Mouse (Mus musculus) bone marrow, adult 2 months (tissue): ENCODE results near the gene Olfm1. TPM values are rescaled to one million over a fixed set of nuclear protein-coding genes. Genes with fewer than 3 reads are reported as not detected.

Experiments used
- H3K27ac ChIP-seq: fragments of 200-500 bp; 2 replicates; pipeline ENCODE4 v1.5.1; 2012; ENCODE audit warnings: low read depth, mild to moderate bottlenecking, control low read depth, inconsistent platforms, low read length; ENCODE audit not compliant: control insufficient read depth, poor library complexity, insufficient read depth
- H3K4me1 ChIP-seq: fragments of 200-500 bp; 2 replicates; pipeline ENCODE4 v1.6.1; 2011; ENCODE audit warnings: low read length; ENCODE audit not compliant: control insufficient read depth, insufficient read depth
- H3K4me3 ChIP-seq: fragments of 200-500 bp; replicated peaks from 2 replicates; pipeline ENCODE3; 2011; ENCODE audit warnings: mild to moderate bottlenecking, low read depth, low read length, control low read depth; ENCODE audit not compliant: control insufficient read depth
- CTCF ChIP-seq: fragments of 200-500 bp; IDR thresholded peaks from 2 replicates; pipeline ENCODE4 v1.5.1; 2011; ENCODE audit warnings: low read length, control low read depth; ENCODE audit not compliant: control insufficient read depth, insufficient read depth
- POLR2A ChIP-seq: fragments of 200-500 bp; IDR thresholded peaks from 2 replicates; pipeline ENCODE4 v1.6.1; 2011; ENCODE audit warnings: low read depth, mild to moderate bottlenecking, control low read depth, low read length, borderline replicate concordance; ENCODE audit not compliant: control insufficient read depth
- WGBS: fragments of 180-500 bp; shearing (Covaris S2); methylation state at CpG from one replicate; pipeline ENCODE4 v1.1.7; 2018; 5-methylcytosine and 5-hydroxymethylcytosine counted together
- polyA plus RNA-seq: library from polyadenylated mRNA; stranded (reverse); fragments of >200 nt; gene quantifications from 2 replicates; pipeline ENCODE4 v1.2.4, GENCODE M21; 2011; ENCODE audit warnings: low replicate concordance; ENCODE audit not compliant: missing spikeins, insufficient read depth, insufficient read length

Olfm1 gene
- polyA plus RNA-seq, 1 experiment = 5.0 TPM

- H3K4me1 ChIP-seq = no peaks in the 10 kb centered on the region
- WGBS = 87% methylated on average over 8 of the region's 8 CpGs
- H3K27ac ChIP-seq = no peak overlapping the region
- TF ChIP-seq POLR2A = no peak
- no peak for TF ChIP-seq CTCF
- H3K4me3 ChIP-seq = no peak overlapping the region
Measured at GRCm38 (mm10) chr2:28165570-28165969, 27.2 kb upstream of the Olfm1 start.

DNA sequence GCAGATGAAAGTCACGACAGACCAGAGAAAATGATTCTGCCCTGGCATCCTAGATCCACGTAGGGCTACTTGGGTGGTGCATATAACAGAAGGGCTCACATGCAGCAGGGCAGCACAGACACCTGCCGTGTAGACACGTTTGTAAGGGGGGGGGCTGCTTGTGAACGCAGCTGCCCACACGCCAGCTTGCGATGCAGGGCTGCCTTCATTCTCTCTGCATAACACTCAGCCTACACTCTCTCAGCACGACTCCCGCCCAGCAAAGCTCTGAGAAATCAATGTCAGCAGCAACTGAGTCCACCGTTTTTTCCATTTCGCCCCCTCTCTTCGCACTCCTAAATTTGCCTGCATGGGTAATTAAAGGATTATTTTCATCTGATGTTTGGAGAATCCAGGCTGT is 23.5 kb upstream of the Olfm1 start:
- Histone ChIP-seq H3K4me3 (no peak overlapping the region), H3K27ac (no peak overlapping the region), H3K4me1 (peaks cover 6% of the 10 kb centered on the region; the same call in 1 of the 2 replicates)
- TF ChIP-seq POLR2A (no peak), CTCF (no peak)
- WGBS = 78% methylated on average over 12 of the region's 12 CpGs

DNA sequence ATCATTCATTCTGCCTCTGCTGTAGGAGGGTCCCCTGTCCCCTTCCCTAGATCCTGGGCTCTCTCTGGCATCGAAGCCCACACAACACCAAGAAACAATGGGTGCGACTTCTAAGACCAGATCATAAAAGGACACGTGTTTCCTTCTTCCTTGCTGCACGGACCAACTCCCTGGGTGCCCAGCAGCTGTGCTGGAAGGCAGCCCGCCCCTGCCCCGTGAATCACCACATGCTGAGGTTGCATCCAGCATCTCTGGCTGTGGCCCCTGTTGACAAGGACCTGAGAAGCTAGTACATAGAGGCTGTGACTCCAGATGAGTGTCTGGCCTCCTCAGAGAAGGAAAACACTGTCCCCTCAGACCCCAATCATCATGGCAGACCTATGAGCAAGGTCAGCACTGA is 20.8 kb upstream of the Olfm1 start:
- WGBS = 58% methylated on average over 6 of the region's 6 CpGs
- no peak for TF ChIP-seq CTCF
- TF ChIP-seq POLR2A = no peak

GRCm38 (mm10) chr2:28173225-28174141 is 19.3 kb upstream of the Olfm1 start:
- Histone ChIP-seq H3K4me1 (peaks cover 6% of the 10 kb centered on the region; the same call in 1 of the 2 replicates), H3K27ac (0 out of 2 replicates have a peak overlapping the region, but pooled peaks have one; percentile 6), H3K4me3 (no peak overlapping the region)
- WGBS = 12% methylated on average over 11 of the region's 11 CpGs
- no peak for TF ChIP-seq CTCF
- no peak for TF ChIP-seq POLR2A

More for the DNA sequence above, 20.8 kb upstream of the Olfm1 start:
- Histone ChIP-seq H3K27ac (no peak overlapping the region), H3K4me3 (no peak overlapping the region), H3K4me1 (peaks cover 6% of the 10 kb centered on the region; the same call in 1 of the 2 replicates)

GRCm38 (mm10) chr2:28174441-28174840 is 18.4 kb upstream of the Olfm1 start:
- H3K4me3 ChIP-seq = no peak overlapping the region
- 75% methylated on average over 3 of the region's 3 CpGs for WGBS
- TF ChIP-seq CTCF (no peak), POLR2A (no peak)
- peaks cover 6% of the 10 kb centered on the region; the same call in 1 of the 2 replicates for H3K4me1 ChIP-seq
- no peak overlapping the region for H3K27ac ChIP-seq

DNA sequence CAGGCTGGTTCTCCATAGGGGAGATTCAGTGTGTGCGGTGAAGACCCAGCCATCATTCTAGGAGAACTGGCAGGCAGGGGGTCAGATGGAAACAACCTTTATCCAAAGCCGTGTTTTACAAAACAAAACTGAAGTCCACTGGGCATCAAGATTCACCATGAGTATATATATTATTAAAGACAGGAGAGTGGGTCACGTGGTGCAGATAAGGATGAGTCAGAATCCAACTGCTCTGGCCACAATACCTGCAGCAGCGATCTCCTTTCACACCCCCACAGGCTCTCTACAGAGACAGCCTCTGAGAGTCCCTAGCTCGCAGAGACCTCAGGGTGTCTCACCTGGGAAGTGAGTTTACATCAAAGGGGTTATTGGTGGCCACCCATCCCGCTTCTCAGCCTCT is 14.2 kb upstream of the Olfm1 start:
- 78% methylated on average over 6 of the region's 6 CpGs for WGBS
- peaks cover 6% of the 10 kb centered on the region for H3K4me1 ChIP-seq
- H3K27ac ChIP-seq = no peak overlapping the region
- TF ChIP-seq POLR2A (no peak), CTCF (no peak)
- H3K4me3 ChIP-seq = no peak overlapping the region

DNA sequence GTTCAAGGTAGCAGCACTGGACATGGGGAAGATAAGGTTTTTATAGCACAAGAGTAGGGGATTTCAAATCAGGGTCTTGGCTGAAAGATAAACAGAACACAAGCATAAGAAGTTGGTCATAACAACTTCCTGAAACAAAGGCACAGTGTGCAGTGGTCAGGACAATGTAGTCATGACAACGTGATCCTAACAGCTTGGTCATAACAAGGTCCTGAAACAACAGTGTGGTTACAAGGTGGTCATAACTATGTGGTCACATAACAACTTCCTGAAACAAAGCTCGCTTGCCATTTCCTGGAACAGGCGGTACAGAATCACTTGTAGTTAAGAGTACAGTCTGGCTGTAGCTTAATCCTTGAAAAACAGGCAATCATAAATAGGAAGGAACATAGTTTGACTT is 12.7 kb upstream of the Olfm1 start:
- no peak for TF ChIP-seq CTCF
- no peak for TF ChIP-seq POLR2A
- WGBS = 2% methylated on average over 3 of the region's 3 CpGs
- Histone ChIP-seq H3K4me1 (peaks cover 4% of the 10 kb centered on the region), H3K4me3 (no peak overlapping the region), H3K27ac (no peak overlapping the region)

DNA sequence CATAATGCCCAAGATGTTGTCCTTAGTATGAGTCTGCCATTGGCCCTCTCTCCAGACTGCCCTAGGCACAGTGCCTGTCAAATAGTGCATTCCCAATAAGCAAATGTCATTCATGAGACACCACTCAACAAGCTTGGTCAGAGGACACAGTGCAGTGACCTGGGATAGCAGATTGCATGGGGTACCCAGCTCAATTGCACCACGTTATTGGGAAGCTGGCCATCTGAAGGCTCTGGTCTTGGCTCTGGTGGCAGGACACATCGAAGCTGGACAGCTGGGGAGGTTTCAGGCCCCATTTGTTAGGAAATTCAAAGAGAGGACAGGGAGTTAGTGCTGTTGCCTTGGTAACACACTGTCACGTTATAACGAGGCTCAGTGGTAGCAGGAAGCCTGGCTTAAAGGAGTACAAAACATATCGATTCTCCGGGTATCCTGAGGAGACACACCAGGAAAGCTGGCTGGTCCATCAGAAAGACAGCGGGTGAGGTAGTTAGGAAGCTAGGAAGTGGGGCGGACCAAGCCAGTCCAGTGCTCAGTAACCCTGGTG is 4.3 kb upstream of the Olfm1 start:
- H3K27ac ChIP-seq = no peak overlapping the region
- 49% methylated on average over 8 of the region's 8 CpGs for WGBS
- H3K4me1 ChIP-seq = no peaks in the 10 kb centered on the region; the same call in 1 of the 2 replicates
- TF ChIP-seq POLR2A (no peak), CTCF (no peak)
- H3K4me3 ChIP-seq = no peak overlapping the region

GRCm38 (mm10) chr2:28193690-28194087 is 897 bp downstream of the Olfm1 start:
- TF ChIP-seq POLR2A (no peak), CTCF (no peak)
- H3K4me3 ChIP-seq = no peak overlapping the region
- H3K4me1 ChIP-seq = no peaks in the 10 kb centered on the region; the same call in 1 of the 2 replicates
- H3K27ac ChIP-seq = no peak overlapping the region
- 31% methylated on average over 12 of the region's 12 CpGs for WGBS
